Mouse (Mus musculus): ENCODE measurements around the gene Phyhipl. TPM values are rescaled to one million over a fixed set of nuclear protein-coding genes. Genes with fewer than 3 reads are reported as not detected.

Gene Phyhipl
- polyA plus RNA-seq, 1 experiment = 0.21 TPM

GRCm38 (mm10) chr10:70635261-70635660 is 20.5 kb downstream of the Phyhipl start:
- DNase-seq (ENCODE audit: low spot score) = no peak

- no peak for DNase-seq (ENCODE audit: low spot score)
These were observed 24.6 kb downstream of the Phyhipl start for GRCm38 (mm10) chr10:70631142-70631541.

DNA sequence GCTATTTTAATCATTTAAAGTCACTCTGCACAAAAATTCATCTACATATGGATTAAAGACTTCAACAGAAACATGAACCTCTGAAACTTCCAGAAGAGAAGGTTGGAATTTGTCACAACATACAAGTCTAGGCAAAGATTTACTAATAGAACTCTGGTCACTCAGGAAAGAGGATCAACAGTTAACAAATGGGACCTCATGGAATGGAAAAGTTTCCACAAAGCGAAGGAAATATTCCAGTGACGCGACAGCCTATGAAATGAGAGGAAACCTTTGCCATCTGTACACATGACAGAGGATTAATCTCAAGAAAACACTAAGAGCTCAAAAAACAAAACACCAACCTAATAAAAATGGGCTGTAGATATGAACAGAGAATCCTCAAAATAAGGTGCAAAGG is 32.3 kb downstream of the Phyhipl start:
- DNase-seq (ENCODE audit: low spot score) = no peak

DNA sequence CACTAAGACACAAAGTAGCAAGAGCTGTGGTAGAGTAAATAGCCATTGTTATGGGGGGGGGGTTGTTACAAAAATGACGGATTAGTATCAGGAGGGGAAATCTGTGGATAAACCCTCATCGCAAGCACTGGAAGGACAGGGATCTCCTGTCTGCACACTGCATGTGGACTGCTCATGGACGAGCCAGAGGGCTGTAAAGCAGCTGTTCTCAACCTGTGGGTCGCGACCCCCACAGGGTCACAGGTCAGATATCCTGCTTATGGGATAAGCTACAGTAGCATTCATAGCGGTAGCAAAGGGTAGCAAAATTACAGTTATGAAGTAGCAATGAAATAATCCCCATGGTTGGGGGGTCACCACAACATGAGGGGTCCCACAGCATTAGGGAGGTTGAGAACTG is 39.4 kb downstream of the Phyhipl start:
- no peak for DNase-seq (ENCODE audit: low spot score)

GRCm38 (mm10) chr10:70611633-70612032 is 44.1 kb downstream of the Phyhipl start:
- DNase-seq (ENCODE audit: low spot score) = no peak

- DNase-seq (ENCODE audit: low spot score) = no peak
These were observed 55.9 kb downstream of the Phyhipl start for GRCm38 (mm10) chr10:70599925-70600305.

DNA sequence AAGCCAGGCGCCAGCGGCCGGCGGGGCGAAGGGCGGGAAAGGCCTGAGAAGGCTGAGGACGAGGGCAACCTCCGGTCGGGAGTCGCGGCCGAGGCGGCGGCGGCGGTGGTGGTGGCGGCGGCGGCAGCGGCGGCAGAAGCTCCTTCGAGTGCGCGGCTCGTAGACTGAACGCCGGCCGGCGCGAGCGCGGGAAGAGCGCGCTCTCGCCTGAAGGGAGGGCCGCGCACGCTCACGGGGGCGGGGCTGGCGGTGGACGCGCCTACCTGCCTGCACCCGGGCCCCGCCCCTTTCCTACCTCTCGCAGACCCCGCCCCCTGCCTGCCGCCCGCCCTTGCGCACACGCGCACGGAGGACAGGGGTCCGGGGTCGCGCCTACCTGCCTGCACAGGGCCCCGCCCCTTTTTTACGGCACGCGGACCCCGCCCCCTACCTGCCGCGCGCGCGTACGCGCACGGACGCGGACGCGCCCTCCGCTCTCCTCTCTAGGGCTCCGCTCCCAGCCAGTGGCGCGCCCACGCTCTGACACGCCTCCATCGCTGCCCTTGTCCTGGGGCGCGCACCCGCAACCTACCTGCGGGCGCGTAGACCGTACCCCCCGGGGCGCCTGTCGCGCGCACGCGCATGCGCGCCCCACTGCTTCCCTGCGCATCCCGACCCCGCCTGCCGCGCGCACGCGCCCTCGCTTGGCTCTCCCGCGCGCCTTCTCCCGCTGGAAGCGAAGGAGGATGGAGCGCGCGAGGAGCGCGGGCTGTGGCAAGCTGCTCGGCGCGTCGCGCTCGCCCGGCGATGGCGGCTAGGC is 56.4 kb downstream of the Phyhipl start:
- peak; percentile 50 for DNase-seq (ENCODE audit: low spot score)

DNA sequence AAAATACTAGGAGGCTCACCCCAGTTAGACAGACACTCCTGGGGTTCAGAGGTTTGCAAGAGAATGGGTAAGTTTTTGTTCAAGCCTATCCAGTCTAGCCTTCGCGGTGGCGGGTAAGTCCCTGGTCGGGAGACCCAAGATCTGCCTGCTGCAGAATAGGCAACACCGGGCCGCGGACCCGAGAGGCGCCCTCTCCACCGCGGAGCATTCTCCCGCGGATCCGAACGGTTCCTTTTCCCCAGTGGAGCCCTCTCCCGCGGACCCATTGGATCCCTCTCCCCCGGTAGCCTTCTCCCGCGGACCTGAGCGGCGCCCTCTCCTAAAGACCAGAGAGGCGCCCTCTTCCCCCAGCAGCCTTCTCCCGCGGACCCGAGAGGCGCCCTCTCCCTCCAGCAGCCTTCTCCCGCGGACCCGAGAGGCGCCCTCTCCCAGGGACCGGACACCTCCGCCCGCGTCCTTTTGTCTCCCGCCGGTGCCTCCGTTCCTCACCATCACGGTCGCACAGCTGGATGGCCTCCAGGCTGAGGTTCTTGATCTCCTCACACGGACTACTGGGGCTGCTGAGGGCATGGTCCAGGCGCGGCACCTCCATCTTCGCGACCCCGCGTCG is 57.1 kb downstream of the Phyhipl start:
- peak; percentile 22 for DNase-seq (ENCODE audit: low spot score)

DNA sequence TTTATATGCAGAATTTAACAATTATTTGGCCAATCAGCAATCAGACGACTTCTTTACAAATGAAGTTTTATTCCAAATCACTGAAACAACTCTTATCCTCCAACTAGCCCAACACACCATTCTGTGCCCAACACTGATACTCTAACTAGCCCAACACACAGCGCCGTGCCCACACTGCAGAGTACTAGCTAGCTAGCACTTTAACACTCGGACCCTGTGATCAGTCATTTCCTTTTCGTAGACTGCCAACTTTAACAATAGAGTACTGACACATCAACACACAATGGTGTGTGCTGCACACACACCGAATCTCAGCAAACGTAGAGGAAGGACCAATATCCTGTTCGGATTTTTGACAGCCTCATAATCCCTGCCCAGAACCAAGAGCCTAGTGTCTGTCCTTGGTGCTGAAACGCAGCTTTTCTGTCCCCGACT is 57.7 kb downstream of the Phyhipl start:
- no peak for DNase-seq (ENCODE audit: low spot score)

DNA sequence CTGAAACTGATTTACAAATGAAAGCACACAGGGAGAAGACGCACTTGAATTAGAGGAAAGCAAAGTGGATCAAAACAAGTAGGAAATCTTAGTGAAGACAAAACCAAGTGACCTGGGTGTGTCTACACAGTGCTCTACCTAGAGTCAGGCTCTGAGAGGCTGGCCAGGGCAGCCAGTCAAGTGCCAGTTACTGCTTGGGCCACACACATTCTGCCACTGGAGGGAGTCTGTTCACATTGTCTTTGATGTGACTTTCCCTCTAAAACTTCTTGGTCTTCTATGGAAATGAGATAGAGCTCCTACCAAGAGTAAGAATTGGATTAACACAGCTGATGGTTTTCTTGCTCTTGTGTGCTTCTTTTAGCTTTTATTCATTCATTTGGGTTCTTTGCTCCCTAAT is 61.8 kb downstream of the Phyhipl start:
- no peak for DNase-seq (ENCODE audit: low spot score)

DNA sequence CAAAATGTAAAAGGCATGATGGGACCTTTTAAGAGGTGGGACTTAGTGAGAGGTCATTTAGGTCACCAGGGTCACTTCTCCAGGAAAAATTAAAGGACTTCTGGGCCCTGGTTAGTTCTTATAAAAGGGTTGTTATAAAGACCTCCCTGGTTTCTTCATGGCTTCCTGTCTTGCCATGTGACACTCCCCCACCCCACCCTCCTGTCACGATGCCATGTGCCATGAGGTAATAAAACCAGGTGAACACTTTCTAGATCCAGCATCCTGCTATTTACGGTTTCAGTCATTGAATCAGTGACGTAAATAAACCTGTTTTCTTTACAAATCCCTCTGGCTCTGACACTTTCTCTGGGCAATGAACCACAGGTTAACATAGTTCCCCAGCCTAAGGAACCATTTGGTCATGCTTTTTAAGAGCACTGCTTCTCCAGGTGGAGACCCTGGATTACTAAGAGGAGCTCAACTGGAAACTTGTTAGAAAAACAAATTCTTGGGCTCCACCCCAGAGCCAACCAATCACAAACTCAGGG is 68.8 kb downstream of the Phyhipl start:
- no peak for DNase-seq (ENCODE audit: low spot score)

GRCm38 (mm10) chr10:70584171-70584570 is 71.6 kb downstream of the Phyhipl start:
- no peak for DNase-seq (ENCODE audit: low spot score)

DNA sequence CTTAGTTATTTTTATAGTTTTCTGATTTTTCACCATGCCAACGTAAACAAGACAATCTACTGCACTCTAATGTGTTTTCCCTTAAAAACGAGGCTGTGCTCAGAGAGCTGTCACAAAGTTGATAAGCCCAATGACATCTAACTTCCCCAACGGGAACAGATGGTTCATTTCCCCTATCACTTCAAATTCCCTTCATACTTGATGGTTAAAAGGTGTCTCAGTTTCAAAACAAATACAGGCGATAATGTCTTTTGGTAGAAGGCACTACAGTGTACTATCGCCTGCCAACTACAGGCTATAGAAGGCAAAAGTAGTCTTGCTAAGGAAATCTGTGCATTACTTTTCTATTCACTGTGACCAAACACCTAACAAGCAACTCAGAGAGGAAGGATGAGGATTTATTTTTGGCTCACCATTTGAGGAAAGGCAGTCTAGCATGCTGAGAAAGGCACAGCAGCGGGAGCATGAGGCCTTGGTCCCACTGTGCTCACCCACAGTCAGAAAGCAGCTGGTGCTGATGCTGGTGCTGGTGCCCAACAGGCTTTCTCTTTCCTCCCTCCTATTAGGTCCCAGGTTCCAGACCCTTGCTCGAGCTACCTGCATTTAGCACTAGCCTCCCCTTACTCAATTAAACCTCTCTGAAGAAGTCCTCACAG is 74.1 kb downstream of the Phyhipl start:
- DNase-seq (ENCODE audit: low spot score) = no peak

- DNase-seq (ENCODE audit: low spot score) = peak; percentile 35
These were observed 92.1 kb downstream of the Phyhipl start for GRCm38 (mm10) chr10:70563636-70564035.

GRCm38 (mm10) chr10:70552531-70552930 is 103.2 kb downstream of the Phyhipl start:
- DNase-seq (ENCODE audit: low spot score) = no peak

GRCm38 (mm10) chr10:70542857-70543256 is 112.9 kb downstream of the Phyhipl start:
- DNase-seq (ENCODE audit: low spot score) = no peak

- DNase-seq (ENCODE audit: low spot score) = no peak
These were observed 115.1 kb downstream of the Phyhipl start for GRCm38 (mm10) chr10:70540456-70541195.

- DNase-seq (ENCODE audit: low spot score) = no peak
These were observed 116.5 kb downstream of the Phyhipl start for GRCm38 (mm10) chr10:70539251-70539650.

DNA sequence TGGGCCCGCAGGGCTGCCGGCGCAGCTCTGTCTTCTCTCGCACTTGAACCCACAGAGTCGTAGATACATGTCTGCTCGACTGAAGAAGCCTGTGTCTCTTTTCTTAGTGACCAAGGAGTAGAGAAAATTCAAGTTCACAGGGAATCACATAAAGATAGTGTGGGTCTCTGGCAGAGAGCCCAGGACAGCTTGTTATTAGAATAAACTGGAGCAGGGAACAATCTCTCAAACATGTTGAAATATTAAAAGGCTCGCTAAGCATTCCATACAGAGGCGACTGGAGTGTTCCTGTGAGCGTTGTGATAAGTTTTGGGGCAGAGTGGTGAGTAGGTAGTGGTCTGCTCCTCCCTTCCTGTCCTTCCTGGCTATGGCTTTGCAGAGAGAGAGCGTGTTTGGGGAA is 118.1 kb downstream of the Phyhipl start:
- DNase-seq (ENCODE audit: low spot score) = no peak

DNA sequence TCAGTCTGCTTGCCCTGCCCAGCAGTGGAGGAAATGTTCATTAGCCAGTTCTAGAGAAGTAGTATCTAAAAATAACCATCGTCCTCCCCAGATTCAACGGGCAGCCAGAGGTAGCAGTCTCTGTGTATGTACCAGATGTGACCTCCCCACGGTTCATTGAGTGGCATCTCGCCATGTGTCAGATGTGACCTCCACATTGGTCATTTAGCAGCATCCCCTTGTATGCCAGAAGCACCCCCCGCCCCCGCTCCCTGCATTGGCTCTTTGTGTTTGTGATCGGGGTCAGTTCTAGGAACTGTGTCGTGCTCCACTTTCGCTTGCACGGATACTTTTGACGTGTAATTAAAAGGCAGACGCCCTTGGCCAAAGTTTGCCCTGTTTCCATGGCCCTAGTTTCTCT is 120.4 kb downstream of the Phyhipl start:
- DNase-seq (ENCODE audit: low spot score) = no peak

DNA sequence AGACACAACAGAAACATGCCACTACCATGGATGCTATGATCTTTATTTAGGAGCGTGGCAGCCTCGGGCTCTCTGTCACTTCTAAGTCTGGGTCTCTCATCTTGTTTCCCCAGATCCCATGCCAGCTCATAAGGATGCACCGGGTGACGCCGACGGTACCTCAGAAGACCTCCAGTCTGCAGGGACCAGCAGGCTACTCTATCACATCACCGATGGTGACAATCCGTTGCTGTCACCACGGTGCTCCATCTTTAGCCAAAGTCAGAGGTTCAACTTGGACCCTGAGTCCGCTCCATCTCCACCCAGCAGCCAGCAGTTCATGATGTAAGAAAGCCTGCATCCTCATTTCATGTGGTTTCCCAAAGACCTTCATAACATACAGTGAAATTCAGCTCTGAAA is 121.2 kb downstream of the Phyhipl start:
- no peak for DNase-seq (ENCODE audit: low spot score)

DNA sequence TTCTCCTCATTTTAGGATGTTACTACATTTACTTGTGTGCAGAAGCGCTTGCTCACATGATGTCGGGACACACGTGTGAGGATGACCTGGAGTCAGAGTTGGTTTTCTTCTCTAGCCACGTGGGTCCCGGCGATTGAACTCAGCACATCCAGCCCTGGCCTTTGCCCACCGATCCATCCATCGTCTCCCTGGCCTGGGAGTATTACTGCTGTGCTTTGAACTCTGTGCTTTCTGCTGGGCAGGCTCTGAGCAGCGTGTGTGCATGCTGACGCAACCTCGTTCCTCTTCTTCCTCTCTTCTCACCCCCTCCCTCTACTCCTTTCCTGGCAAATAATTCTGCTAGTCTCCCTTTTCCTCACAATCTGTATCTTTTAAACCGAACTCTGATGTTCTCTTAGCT is 121.8 kb downstream of the Phyhipl start:
- DNase-seq (ENCODE audit: low spot score) = no peak
